Mouse (Mus musculus) kidney, adult 9 months (tissue): ENCODE results near the gene Rpl36a.

ENCODE experiments used
- DNase-seq: peaks from one replicate; pipeline ENCODE4 v3.0.0; 2022

Gene Rpl36a

DNA sequence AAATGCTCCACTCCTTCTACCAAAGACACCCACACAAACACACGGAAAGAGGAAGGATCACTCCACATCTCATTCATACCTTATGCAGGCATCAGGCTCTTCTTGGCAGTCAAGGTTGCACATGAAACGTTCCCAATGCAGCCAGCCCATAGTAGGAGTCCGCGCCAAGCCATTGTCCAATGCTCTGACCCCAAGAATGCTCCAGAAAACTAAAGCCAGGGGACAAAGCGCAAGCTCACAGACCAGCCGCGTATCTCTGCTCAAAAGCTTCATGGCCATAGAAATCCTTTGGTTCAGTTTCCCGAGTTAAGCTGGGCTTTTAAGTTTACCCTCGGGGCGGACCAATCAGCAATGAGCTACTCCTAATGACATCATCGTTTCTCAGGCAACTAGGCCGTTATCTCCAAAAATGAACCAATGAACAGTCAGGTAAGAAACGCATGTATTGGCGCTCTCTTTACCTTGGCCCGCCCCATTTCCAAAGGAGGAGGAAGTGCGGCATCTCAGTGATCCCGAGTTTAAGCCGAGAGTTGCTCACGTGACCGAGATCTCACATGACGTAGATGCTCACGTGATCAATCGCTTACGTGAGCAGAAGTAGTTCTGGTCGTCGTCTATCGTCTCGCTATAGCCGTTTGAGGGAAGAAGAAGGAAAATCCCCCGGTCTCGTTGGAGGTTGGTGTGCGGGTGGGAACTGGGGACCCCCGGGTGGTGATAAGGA lies 15.4 kb downstream of the Rpl36a start, which contains the start of the genes Gla and Hnrnph2:
Gene Gla (minus strand): TSS at position 467 of the 721 bp plus-strand sequence.
Gene Hnrnph2 (plus strand): TSS at position 521 of the 721 bp plus-strand sequence.
- DNase-seq: peak; percentile 97

DNA sequence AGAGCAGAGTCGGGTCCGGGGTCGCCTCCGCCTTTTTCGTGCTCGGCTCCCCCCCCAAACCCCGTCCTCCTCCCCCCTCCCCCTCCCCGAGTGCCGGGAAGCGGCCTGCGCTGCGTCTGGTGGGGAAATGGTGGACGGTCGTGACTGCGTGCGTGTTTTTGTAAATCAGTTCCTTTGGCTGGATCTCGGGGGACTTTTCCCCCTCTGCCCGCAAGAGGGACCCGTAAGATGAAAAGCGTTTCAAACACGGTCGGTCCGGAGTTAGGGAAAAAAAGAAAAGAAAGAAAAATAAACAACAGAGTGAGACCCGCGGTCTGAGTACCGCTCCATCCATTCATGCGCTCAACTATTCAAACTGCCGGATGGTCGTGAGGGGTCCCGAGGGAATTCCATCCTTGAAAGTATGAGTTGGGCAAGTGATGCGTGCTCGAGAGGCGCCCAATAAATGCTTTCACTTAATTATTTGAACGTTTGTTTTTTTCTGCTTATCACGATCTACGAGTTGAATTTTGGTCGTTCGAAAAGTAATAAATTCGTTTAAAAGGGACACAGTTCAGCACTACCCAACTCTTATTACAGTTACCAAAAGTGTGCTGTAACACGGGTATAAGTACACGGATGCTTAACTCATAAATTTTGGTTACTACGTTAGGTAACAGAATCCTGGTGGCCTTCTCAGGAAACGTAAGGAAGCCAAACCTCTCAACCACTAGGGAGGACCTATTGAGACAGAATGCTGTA lies 16.1 kb downstream of the Rpl36a start:
- DNase-seq: no peak

DNA sequence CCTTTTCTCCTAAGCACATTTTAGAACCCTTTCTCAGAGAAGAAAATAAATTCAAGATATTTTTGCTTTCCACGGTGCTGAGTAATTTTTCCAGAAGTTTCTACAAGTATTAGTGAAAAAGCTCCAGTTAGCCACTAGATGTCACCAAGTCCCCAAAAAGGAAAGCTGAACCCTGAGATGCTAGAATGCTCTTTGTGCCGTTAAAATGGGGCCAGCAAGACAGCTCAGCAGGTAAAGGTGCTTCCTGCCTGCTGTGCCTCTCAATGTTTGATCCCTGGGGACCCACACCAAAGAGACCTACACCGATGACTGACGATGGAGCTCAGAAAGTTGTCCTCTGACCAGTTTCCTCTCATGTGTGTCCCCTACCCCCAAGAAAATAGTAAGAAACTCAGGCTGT lies 24.0 kb downstream of the Rpl36a start:
- peak; percentile 36 for DNase-seq

DNA sequence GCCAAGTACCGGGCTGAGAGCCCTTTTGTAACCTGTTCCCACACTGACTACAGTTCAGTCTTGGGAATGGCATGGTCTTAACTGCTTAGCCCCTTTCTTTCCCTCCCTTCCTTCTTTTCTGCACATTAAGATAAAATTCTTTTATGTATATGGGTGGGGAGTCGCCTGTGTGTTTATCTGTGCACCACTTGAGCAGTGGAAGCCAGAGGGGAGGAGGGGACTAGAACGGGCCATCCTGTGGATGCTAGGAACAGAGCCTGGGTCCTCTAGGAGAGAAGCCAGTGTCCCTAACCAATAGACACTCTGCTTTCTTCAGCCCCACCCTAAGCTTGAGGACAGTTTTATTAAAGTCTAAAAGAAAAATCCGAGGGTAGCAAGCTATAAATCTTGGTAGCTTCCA lies 25.5 kb downstream of the Rpl36a start:
- no peak for DNase-seq

DNA sequence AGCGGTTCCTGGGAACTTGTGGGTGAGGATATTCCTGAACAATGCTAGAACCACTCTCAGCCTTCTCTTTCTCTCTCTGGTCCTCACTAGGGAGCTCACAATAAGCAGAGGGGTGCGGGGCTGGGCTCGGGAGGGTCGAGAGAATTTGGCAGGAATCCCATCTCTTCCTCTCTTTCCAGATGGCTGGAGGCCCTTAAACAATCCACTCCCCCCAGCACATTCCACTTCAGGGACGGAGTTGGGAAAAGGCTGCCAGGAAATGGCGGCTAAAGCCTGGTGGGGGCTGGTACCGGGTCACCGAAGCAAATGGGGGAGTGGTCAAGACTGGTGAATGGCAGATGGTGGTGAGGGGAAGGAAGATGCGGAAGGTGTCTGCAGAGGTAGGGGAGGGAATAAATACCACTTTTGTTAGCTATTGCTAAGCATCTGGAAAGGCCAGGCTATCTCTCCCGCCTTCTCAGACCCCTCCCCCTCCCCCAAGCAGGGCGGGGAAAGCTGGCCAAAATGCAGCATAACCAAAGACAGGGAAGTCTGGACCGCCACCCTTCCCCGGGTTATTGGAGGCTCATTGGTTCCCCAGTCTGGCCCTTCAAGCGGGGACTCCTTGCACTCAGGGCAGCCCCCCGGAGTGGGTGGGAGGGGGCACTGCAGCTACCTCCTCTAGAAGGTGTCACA lies 27.0 kb downstream of the Rpl36a start:
- peak; percentile 34 for DNase-seq

DNA sequence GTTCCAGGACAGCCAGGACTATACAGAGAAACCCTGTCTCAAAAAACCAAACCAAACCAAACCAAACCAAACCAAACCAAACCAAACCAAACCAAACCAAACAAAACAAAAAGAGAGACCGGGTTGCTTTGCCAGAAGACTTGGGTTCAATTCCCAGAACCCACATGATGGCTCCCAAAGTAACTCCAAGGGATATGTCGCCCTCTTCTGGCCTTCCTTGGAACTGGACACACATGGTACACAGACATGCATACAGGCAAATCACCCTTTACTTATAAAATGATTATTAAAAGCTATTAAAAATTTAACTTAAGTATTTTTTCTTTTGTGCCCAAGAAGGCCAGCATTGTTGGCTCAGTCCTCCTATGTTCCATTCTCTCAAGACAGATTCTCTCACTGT lies 28.9 kb downstream of the Rpl36a start:
- DNase-seq: peak; percentile 17

DNA sequence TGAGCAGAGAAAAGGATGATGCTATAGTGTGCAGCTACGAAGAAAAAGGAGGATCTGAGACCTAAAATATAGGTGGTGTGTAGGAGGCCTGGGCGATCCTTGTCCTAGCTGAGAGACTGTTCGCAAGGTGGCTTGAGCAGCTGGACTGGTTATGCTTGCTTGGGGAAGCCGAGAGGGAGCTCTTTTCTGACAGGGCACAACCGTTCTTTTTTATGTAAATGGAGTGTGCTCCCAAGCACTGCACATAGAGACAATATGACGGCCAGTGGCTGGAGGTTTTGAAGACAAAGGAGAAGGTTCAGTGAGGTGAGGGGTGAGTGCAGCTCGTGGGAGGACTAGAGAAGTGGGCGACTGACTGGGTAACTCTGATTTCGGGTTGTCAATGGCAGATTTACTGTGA lies 34.2 kb downstream of the Rpl36a start:
- DNase-seq: no peak

DNA sequence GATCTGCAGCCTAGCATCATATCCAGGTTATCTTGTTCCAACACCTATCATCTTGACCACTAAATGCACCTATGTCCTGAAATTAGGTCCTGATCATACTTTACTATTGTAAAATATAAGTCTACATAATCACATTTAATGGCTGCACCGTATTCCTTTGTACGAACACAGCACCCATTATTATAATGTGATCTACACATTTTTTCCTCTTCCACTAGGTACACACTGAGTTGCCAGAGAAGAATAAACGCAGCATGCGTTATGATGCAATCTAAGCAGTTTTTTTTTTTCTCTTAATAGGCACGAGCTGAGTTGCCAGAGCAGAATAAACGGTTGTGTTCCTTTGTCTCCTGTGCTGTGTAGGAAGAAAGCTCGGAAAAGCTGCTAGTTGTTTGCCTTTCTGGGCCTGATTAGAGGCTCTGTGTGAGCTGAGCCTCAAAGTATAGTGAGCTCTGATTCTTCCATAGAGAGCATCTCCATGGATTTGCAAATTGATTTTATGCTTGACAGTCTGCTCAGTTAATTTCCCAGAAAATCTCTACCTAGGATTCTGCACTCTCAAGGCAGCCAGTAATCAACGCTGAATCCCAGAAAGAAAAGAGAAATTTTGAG lies 34.9 kb downstream of the Rpl36a start:
- no peak for DNase-seq

DNA sequence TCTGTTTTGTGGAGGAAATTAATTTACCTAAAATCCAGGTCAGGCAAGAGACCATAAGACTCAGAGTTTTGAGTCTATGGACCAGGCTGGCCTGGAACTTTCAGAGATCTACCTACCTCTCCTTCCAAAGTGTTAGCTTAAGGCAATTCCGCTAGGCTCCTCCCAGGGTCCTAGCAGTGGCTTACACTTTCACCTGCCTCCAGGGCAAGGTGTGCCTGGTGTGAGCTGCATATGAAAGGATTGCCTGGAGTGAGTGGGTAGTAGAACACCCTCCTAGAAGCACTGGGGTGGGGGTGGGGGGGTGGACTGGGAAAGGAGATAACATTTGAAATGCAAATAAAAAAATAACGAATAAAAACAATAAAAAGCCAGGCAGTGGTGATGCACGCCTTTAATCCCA lies 36.2 kb downstream of the Rpl36a start:
- DNase-seq: no peak

DNA sequence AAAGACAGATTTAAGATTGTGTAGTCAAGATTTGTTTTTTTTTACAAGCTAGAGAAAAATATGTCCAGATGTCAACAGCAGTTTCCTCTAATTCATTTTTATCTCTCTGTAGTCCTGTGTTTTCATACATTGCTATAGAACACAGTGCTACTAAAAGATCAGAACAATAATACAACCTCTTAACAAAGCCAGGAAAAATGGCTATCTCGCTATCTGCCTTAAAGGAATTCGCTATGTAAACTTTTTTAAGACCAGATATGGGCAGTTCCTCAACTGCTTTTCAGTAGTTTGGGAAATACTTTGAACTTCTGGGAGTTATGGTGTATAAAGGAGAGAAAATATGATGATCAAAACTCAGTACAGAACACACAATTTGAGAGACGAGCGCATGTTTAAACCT lies 37.9 kb downstream of the Rpl36a start:
- no peak for DNase-seq

DNA sequence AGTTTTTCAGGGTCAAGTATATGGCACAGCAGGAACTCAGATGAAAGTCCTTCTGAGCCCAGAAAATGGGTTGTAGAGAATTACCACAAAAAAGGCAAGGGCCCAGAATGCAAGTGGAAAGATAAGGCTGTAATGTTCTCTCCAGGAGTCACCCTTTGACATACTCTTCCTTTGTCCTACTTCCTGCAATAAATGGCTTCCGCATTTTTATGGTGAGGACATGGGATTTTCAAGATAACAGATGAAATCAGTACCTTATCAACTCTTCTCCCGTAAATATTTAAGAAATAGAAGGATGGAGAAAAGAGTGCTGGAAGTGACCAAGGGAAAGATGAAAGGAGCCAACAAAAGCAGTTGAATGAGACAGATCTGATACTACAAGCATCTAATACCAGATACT lies 42.7 kb downstream of the Rpl36a start:
- DNase-seq: no peak

DNA sequence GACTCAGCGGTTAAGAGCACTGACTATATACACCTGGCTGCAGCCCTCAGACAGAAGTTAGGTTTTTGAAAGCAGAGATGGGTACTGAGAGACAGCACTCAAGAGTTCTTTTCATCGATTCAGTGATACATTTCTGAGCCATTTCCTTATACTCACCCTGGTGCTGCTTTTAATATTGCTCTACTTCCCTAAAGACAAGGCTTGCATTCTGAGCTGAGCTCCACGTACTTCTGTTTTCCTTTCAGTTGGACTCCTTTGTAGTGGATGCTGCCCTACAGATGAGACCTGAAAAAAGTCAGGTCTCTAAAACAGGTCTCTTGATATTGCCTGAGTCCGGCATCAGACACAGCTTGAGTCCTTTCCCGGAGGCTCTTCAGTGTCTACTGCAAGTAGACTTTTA lies 47.3 kb downstream of the Rpl36a start:
- no peak for DNase-seq

DNA sequence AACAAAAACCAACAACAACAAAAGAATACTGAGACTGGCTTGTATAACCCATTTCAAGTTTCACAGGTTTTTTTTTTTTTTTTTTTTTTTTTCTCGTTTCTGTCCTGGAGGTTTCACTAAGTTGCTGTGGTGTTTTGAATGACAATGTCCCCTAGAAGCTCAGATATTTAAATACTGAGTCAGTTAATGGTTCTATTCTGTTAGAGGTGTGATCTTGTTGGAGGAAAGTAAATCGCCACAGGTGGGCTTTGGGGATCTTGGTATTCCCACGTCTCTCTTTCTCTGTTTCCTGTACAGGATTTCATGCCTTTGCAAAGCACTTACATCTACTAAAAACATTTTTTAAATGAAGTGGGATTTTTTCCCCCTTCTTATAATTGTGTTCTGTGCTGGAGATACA lies 49.7 kb downstream of the Rpl36a start:
- DNase-seq: no peak

DNA sequence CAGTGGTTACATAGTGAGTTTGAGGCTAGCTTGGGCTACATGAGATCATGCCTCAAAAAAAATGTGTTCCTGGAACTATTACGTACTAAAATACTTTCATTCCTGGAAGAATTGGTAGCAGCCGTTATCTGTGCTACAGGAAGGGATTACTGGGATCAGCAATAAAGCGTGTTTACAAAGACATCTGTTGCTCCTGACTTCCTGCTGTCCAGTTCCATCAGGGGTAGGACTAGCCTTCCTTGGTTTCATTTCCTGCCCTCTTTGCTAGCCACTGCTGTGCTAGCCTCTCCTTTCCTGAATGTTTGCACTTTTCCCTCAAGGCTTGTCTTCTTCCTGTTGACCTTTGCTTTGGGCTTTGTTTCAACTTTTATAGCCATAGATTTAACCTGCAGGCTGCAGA lies 50.4 kb downstream of the Rpl36a start:
- DNase-seq: peak; percentile 24
